Mouse (Mus musculus) gastrocnemius, adult 8-10 months (tissue): ENCODE measurements around the gene Ecsit. TPM values are rescaled to one million over a fixed set of nuclear protein-coding genes. Genes with fewer than 3 reads are reported as not detected.
"Not testable (repeated sequence)": the region's sequence is repeated elsewhere in the genome, so short reads cannot be mapped to it uniquely, and the experiment has no call there.

Experiments
- DNase-seq, 2 experiments: peaks; one replicate each; pipeline ENCODE4 v3.0.0; 2022; ENCODE audit warnings: low spot score in 2 of 2
- total RNA-seq, 4 experiments: library from RNA; stranded (reverse); gene quantifications; 2 replicates each; pipeline ENCODE4 v1.2.4; 2022

Gene Ecsit
- total RNA-seq, 4 experiments from 2014 or later, result 79.8 to 101 (median 93.0) TPM

GRCm38 (mm10) chr9:22089986-22090385 lies 4.7 kb upstream of the Ecsit start:
- DNase-seq, result no peak

DNA sequence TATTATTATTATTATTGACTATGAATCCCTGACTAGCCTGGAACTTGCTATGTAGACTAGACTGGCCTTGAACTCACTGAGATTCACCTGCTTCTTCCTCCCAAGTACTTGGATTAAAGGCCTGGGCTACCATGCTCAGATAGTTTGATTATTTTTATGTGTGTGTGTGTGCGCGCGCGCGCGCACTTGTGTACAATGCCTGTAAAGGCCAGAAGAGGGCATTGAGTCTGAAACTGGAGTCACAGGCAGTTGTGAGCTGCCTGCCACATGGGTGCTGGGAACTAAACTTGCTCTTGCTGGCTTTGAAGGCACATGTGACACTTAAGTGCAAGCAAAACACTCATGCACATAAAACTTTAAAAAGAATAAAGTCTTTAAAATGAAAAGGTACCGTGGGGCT lies 4.0 kb upstream of the Ecsit start:
- no peak for DNase-seq

DNA sequence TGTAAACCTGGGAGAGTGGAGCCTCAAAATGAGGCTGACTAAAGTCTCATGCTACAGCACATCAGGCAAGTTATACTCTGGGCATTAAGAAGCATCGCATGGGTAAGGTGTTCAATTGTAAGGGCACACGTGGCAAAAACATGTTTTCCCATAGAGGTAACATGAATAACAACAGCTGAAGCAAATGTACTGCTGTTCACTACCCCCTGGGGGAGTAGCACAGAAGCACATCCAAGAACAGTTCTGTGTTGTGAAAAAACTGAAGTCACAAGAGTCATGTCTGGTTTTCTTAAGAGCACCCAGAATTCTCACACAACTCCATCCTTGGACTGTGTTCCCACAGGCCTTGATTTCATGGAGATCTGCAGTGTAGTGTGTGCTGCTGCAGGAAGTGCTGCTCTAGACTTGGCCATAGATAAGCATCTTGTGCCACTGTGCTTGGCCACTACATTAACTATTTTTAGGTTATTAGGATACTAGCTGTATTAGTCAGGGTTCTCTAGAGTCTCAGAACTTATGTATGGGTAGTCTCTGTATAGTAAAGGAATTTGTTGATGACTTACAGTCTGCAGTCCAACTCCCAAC lies 1.9 kb upstream of the Ecsit start:
- DNase-seq, result no peak

DNA sequence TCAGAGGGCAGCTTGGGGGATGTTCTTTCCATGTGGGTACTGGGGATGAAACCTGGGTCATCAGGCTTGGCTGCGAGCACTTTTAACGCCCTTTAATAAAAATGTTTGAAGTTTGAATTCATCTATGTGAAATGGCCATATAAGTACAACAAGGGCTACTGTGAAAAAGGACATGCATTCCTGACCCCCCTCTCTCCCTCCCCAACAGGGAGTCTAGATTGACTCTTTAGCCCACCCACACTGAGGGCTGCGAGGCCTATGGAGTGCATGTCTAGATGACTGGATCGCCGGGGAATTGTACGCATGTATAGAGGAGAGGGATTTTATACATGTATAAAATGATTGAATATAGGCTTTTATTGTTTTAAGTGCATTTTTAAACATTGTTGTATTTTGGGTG lies 774 bp upstream of the Ecsit start:
- DNase-seq, result no peak

DNA sequence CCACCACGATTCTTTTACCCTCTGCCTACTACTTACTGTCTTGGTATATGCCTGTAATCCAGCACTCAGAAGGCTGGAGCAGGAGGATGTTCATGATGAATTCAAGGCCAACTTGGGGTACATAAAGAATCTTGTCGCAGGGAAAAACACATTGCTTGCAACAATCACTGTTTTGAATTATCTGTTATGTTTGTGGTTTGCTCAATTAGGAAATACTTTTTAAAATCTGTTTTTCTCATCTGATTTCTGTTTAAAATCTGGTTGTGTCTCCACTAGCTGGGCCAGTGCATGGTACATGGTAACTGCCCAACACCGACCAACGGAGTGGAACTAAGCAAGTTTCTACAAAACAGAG lies 594 bp downstream of the Ecsit start:
- DNase-seq, result no peak

GRCm38 (mm10) chr9:22076223-22076622 lies 9.0 kb downstream of the Ecsit start:
- DNase-seq, result no peak

GRCm38 (mm10) chr9:22075778-22076177 lies 9.5 kb downstream of the Ecsit start:
- not testable (repeated sequence) for DNase-seq

- no peak for DNase-seq
Observed at GRCm38 (mm10) chr9:22072276-22072675, 13.0 kb downstream of the Ecsit start.

GRCm38 (mm10) chr9:22070791-22071573 lies 14.3 kb downstream of the Ecsit start, which contains the start of the genes Gm49318 and Zfp653:
Gene Gm49318 (minus strand): TSS chr9:22071259.
Gene Zfp653 (minus strand): TSS chr9:22071376.
- DNase-seq, result peak; percentile 92 to 96

GRCm38 (mm10) chr9:22069881-22070553 lies 15.2 kb downstream of the Ecsit start:
- no peak for DNase-seq

DNA sequence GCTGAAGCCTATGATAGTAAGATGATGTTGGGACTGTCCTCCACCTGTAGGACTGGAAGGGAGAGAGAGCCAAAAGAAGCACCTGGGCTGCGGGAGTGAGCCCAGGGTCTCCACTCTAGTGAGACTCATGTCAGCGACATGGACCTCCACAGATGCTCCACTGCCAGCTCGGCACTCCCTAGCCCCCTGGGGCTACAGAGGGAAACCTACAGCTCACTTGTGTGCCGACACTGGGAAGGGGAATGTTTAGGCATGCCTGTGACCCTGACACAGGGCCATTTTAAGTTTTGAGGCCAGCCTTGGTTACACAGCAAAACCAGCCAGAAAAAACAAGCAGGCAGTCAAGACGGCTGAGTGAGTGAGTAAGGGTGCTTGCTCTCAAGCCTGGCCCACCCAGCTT lies 18.0 kb downstream of the Ecsit start:
- no peak for DNase-seq

DNA sequence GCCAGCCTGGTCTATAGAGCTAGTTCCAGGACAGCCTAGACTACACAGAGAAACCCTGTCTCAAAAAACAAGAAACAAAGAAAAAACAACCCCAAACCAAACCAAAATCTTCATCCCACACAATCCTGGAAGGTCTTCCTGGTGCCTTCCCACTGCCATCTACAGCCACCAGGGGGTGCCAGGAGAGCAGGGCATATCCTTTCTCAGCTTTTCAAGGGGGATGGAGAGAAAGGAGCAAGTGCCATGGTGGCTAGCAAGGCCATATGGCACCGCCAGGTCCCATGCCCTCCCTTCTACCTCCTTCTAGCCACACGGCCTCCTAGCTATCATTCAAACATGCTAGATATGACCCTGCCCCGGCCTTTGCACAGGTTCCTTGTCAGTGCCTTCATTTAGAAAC lies 18.8 kb downstream of the Ecsit start:
- DNase-seq, result no peak

GRCm38 (mm10) chr9:22065642-22066041 lies 19.6 kb downstream of the Ecsit start:
- DNase-seq, result no peak

DNA sequence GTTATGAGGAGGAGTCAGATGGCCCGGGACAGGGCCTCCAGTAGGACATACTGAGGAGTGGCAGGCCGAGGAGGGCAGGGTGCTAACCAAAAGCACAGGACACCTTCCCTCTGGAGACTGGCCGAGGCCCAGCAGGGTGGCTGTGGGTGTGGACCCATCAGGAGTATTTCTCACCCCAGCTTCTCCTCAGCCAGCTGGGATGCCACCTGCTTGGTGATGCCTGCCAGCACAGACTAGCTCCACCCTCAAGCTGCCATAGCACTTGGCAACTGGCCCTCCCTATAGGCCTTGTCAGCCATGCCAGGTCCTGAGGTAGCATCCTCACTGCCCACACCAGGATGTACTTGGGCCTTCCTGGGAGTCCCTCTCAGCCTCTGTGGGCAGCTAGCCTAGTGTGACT lies 20.9 kb downstream of the Ecsit start:
- no peak for DNase-seq

GRCm38 (mm10) chr9:22061339-22061738 lies 23.9 kb downstream of the Ecsit start:
- DNase-seq, result no peak

DNA sequence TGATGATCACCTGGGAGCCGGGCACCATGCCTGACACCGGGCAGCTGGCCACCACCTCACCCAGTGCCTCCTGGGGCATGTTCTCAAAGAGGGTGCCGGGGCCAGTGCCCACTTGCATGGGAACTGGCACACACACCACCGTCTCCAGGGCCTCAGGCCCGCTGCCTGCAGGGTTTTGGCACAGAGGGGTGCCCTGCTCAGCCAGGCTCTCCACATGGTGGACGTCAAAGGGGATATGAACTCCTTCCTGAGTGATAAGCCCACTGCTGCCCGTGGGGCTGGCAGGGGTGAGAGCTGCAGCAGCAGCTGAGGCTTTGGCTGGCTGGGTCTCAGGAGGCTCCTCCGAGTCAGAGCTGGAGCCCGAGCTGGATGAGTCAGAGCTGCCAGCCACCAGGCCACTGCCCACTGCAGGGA lies 27.2 kb downstream of the Ecsit start:
- DNase-seq, result no peak

DNA sequence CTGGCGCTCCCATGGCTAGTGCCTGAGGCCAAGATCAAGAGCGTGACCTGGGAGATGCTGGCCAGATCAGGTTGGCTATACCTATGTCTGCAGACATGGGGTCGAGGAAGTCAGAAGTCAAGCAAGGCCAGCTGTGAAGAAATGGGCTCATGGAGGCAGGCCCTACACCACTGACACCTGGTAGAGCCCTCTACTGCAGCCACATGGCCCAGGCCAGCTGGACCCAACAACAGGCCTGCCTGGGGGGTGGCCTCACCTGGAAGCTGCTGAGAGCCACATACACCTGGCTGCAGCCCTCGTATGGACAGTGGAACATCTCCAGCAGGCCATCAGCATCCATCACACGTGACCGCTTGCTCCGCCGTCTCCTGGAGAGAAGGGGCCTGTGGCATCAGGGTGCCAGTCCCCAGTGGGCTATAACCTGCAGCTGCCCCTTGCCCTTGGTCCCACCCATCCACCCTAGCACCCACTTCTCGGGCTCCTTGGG lies 28.2 kb downstream of the Ecsit start:
- no peak for DNase-seq

- DNase-seq, result no peak
Observed at GRCm38 (mm10) chr9:22056303-22056910, 28.8 kb downstream of the Ecsit start.

GRCm38 (mm10) chr9:22055713-22056112 lies 29.5 kb downstream of the Ecsit start:
- no peak for DNase-seq

DNA sequence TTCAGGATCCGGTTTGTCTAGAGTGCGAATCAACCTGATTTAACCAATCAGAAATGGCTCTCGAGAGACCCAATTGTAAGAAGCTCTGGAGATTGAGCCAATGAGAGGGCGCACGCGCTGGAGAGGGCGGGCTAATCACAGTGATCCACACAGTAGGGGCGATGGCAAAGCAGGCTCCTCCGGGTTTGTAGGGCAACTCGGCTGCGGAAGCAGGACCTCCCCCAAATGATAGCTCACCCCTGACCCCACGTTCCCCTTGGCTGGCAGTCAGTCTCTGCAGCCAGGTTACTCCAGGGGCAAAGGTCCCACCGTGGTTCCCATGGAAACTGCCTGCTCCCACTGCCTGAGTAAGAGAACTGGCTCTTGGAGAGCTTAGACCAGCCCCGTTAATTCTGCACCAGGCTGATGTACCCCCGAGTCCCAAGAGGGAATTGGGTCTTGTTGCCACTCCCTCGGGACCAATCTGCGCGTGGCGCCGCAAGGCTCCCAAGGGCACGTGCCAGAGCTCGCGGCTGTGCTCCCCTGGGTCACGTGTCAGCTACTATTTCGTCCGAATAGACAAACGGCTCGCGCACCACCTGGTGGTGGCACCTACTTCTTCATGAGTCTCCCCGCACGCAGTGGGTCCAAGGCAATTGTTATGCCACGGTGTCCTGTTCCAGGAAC lies 30.7 kb downstream of the Ecsit start:
- no peak for DNase-seq

GRCm38 (mm10) chr9:22053657-22054056 lies 31.6 kb downstream of the Ecsit start:
- DNase-seq, result no peak

DNA sequence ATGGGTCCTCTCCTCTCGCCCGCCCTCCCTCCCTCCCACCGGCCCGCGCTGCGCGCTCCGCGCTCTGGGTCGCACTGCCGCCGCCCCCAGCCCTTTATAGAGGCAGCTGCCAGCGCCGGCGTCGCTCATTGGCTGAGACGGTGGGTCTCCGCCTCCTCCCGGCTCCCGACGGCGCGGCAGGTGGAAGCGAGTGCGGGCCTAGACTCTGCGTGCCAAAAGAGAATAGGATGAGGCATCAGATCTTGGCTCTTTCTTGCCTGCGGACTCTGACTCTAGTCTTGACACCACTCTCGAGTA lies 33.3 kb downstream of the Ecsit start, which contains the start of gene Elavl3:
Gene Elavl3, minus strand, starts transcription at position 66 of the 297 bp plus-strand sequence.
- no peak for DNase-seq
